Mouse (Mus musculus) G1E (cell line): ENCODE results near the gene Lclat1. TPM values are rescaled to one million over a fixed set of nuclear protein-coding genes. Genes with fewer than 3 reads are reported as not detected.
A peak's percentile ranks its signal among the peaks of the same experiment; 100 is the strongest.

Source experiments
- ATAC-seq: 2 replicates; pipeline ENCODE4 v1.8.0; 2016; ENCODE audit warnings: mild to moderate bottlenecking; ENCODE audit not compliant: insufficient number of reproducible peaks, poor library complexity, low FRiP score, severe bottlenecking; ENCODE audit errors: extremely low read depth
- DNase-seq: peaks from one replicate; pipeline ENCODE4 v3.0.0; 2012; ENCODE audit warnings: low spot score
- H3K27me3 ChIP-seq: 2 replicates; pipeline ENCODE4 v1.6.1; 2012; ENCODE audit warnings: mild to moderate bottlenecking, low read length, inconsistent platforms; ENCODE audit not compliant: insufficient read depth
- H3K36me3 ChIP-seq: replicated peaks from 2 replicates; pipeline ENCODE3; 2012; ENCODE audit warnings: mild to moderate bottlenecking, inconsistent platforms
- H3K4me1 ChIP-seq: 2 replicates; pipeline ENCODE4 v1.6.1; 2012; ENCODE audit warnings: low read depth, low read length, inconsistent platforms, mixed read lengths; ENCODE audit not compliant: insufficient read depth
- H3K4me3 ChIP-seq: 2 replicates; pipeline ENCODE4 v1.5.1; 2012; ENCODE audit warnings: low read depth, mild to moderate bottlenecking, inconsistent platforms, low read length, moderate library complexity, mixed read lengths
- H3K9me3 ChIP-seq: replicated peaks from 2 replicates; pipeline ENCODE4 v1.6.1; 2012; ENCODE audit warnings: inconsistent platforms
- CTCF ChIP-seq: IDR thresholded peaks from 2 replicates; pipeline ENCODE4 v1.5.1; 2012; ENCODE audit warnings: low read depth, low read length, inconsistent platforms, mixed read lengths
- GATA1 ChIP-seq: IDR thresholded peaks from 2 replicates; pipeline ENCODE4 v1.6.1; 2012; ENCODE audit warnings: borderline replicate concordance, low read length, inconsistent platforms, mixed read lengths
- GATA2 ChIP-seq: IDR thresholded peaks from 2 replicates; pipeline ENCODE4 v1.6.1; 2012; ENCODE audit warnings: low read depth, low read length, inconsistent platforms, borderline replicate concordance
- POLR2AphosphoS5 ChIP-seq: IDR thresholded peaks from 2 replicates; pipeline ENCODE4 v1.6.1; 2012; ENCODE audit warnings: low read depth, low read length, inconsistent platforms; ENCODE audit not compliant: insufficient replicate concordance
- TAL1 ChIP-seq: conservative IDR thresholded peaks from 2 replicates; pipeline ENCODE4 v1.6.1; 2012; ENCODE audit warnings: low read depth, low read length, inconsistent platforms, mixed read lengths
- polyA plus RNA-seq: library from polyadenylated mRNA; stranded (reverse); fragments of >175 nt; gene quantifications from 2 replicates; pipeline ENCODE4 v1.2.3, GENCODE M21; 2012
- total RNA-seq, 2 experiments: library from RNA; stranded (forward) in 1 of 2; stranded (reverse) in 1 of 2; fragments of 200-1000 nt in 1 of 2; fragments of >200 nt in 1 of 2; fragmentation: Nextera tagmentation in 1 of 2; gene quantifications; 2 replicates each; pipeline ENCODE4 v1.2.3; 2014 to 2017

Gene Lclat1
- total and polyA plus RNA-seq, 3 experiments, result 5.6 to 25.1 (median 11.8) TPM

DNA sequence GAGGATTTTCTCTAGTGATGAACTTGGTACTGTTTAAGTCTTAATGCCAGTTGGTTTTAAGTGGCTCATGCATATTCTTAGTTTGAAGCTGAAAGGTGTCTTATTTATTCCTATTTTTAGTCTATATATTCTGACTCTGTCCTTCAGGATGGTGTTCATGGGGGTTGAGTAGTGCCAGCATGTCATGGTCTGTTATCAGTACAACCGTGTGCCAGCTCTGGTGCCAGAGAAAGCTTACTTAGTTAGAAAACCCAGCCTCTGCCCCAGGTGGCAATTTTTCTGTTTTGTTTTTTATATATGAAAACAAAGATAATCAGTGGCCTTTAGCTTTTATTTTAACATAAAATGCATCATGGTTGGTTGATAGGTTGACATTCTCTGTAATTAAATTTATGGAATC, 126.2 kb downstream of the Lclat1 start:
- Histone ChIP-seq H3K4me3 (no peak overlapping the region), H3K36me3 (peaks cover 17% of the 10 kb centered on the region), H3K27me3 (no peaks in the 10 kb centered on the region), H3K9me3 (no peaks in the 10 kb centered on the region), H3K4me1 (peaks cover 36% of the 10 kb centered on the region)
- ATAC-seq, result no peak
- DNase-seq, result no peak
- TF ChIP-seq GATA1, result no peak
- no peak for TF ChIP-seq CTCF
- TF ChIP-seq TAL1, result no peak
- no peak for TF ChIP-seq POLR2AphosphoS5
- no peak for TF ChIP-seq GATA2

GRCm38 (mm10) chr17:73237178-73237853, 129.5 kb downstream of the Lclat1 start:
- ATAC-seq (no peak), DNase-seq (no peak)
- Histone ChIP-seq H3K27me3 (no peaks in the 10 kb centered on the region), H3K36me3 (peaks cover 22% of the 10 kb centered on the region), H3K4me3 (no peak overlapping the region), H3K9me3 (no peaks in the 10 kb centered on the region), H3K4me1 (peaks cover 31% of the 10 kb centered on the region)
- TF ChIP-seq POLR2AphosphoS5 (no peak), GATA1 (no peak), CTCF (no peak), TAL1 (no peak), GATA2 (no peak)

DNA sequence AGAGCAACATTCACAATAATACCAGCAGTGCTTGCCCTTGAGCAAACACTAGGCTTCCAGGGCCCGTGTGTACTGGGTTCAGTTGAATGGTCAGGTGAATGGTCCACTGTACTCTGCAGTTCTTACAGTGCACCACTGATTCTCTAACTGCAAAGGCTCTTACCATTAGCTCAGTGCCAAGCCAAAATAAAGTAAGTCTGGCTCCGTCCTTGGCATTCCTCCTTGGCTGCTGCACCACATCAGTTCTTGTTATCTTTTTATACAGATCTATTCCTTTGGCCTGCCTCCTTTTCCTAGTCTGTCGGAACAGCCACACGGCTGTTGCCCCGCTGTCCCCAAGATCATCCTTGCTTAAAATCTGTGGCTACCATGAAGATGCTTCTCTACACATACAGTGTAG, 130.7 kb downstream of the Lclat1 start:
- Histone ChIP-seq H3K27me3 (no peaks in the 10 kb centered on the region), H3K9me3 (no peaks in the 10 kb centered on the region), H3K4me3 (no peak overlapping the region), H3K36me3 (peaks cover 31% of the 10 kb centered on the region), H3K4me1 (peaks cover 32% of the 10 kb centered on the region)
- no peak for DNase-seq
- TF ChIP-seq GATA1 (no peak), GATA2 (no peak)
- no peak for ATAC-seq

DNA sequence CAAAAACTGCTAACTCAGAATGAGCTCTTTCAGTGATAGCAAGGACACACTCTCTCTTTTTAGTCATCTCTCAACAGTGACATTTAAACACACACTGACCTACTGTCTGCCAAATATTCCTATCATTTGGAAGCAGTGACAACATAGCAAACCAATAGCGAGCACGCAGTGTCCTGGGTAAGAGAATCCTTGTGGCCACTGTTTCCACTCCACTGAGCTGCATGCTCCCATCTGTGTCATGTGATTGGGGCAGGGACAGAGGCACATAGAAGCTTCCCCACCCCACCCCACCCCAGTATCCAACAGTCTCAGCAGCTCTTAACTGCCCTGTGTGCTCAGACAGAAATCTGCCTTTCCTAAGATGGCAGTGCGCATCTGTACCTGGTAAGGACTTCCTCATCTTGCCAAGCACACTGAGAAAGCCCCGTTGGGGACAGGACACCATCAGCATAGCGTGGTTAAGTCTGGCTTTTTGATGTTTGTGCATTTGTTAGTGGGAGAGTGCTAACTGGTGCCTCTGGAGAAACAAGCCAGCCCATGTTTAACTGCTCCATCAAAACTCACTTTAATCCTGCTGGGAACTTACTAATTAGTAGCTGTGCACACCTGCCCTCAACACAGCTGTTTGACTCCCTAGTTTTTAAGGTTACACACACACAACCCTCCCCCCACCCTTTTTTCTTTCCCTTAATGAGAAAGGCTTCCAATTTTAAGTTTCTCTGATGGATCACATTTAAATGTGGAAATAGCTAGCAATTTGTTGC, 133.5 kb downstream of the Lclat1 start:
- Histone ChIP-seq H3K27me3 (no peaks in the 10 kb centered on the region), H3K4me3 (no peak overlapping the region; the same call in 1 of the 2 replicates), H3K4me1 (peaks cover 55% of the 10 kb centered on the region), H3K9me3 (no peaks in the 10 kb centered on the region), H3K36me3 (peaks cover 37% of the 10 kb centered on the region)
- peak; percentile 75 for ATAC-seq
- no peak for TF ChIP-seq CTCF
- no peak for TF ChIP-seq GATA2
- TF ChIP-seq GATA1, result no peak
- TF ChIP-seq TAL1, result no peak
- no peak for DNase-seq

GRCm38 (mm10) chr17:73243676-73244075, 135.9 kb downstream of the Lclat1 start:
- Histone ChIP-seq H3K36me3 (peaks cover 32% of the 10 kb centered on the region), H3K4me3 (no peak overlapping the region), H3K4me1 (peaks cover 65% of the 10 kb centered on the region), H3K9me3 (no peaks in the 10 kb centered on the region), H3K27me3 (no peaks in the 10 kb centered on the region)
- no peak for DNase-seq
- ATAC-seq, result no peak
- no peak for TF ChIP-seq CTCF
- no peak for TF ChIP-seq POLR2AphosphoS5
- TF ChIP-seq GATA1, result no peak
- TF ChIP-seq GATA2, result no peak
- TF ChIP-seq TAL1, result no peak

- Histone ChIP-seq H3K4me3 (peak overlapping the region; percentile 14; the same call in 1 of the 2 replicates), H3K27me3 (no peaks in the 10 kb centered on the region), H3K4me1 (peaks cover 72% of the 10 kb centered on the region), H3K9me3 (no peaks in the 10 kb centered on the region), H3K36me3 (peaks cover 28% of the 10 kb centered on the region)
- no peak for DNase-seq
- TF ChIP-seq GATA1 (no peak), POLR2AphosphoS5 (no peak), CTCF (no peak), TAL1 (no peak), GATA2 (no peak)
- no peak for ATAC-seq
Measured at GRCm38 (mm10) chr17:73244596-73244995, 136.8 kb downstream of the Lclat1 start.
